Mouse (Mus musculus) thymus, postnatal 36 days (tissue): ENCODE measurements around the gene Tomm6.

ENCODE experiments used
- DNase-seq, 2 experiments: peaks; one replicate each; pipeline ENCODE4 v3.0.0; 2022; ENCODE audit warnings: mixed read lengths in 2 of 2

The Tomm6 gene

GRCm38 (mm10) chr17:47688344-47688607 is at the start of gene Tomm6:
Gene Tomm6, minus strand, starts transcription at chr17:47688386.
- DNase-seq, result no peak

- peak; percentile 68 to 73 for DNase-seq
Measured at GRCm38 (mm10) chr17:47737271-47738065, 49.3 kb upstream of the Tomm6 start.

DNA sequence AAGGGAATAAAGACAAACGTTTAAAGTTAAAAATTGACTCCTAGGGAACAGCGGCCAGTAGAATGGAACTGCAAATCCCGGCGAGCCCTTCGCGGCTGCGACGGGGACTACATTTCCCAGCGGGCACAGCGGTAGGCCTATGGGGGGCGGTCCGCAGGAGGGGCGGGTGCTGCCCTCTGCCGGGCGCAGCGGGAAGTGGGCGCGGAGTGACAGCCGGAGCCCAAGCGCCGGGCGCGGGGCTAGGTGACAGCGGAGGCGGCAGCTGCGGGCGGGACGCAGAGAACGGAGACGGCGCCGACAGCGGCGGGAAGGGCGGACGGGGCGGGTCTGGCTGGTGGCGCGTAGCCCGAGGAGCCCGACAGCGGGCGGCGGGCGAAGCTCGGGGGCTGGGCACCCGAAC is 48.7 kb upstream of the Tomm6 start, which contains the start of gene Tfeb:
Gene Tfeb, plus strand, starts transcription at position 175 of the 400 bp plus-strand sequence.
- DNase-seq, result peak; percentile 96 to 97

GRCm38 (mm10) chr17:47735553-47736100 is 47.4 kb upstream of the Tomm6 start:
- DNase-seq, result no peak

- no peak for DNase-seq
Measured at GRCm38 (mm10) chr17:47730633-47731575, 42.7 kb upstream of the Tomm6 start.

GRCm38 (mm10) chr17:47726566-47726965 is 38.4 kb upstream of the Tomm6 start, which contains the start of gene Pgc:
Gene Pgc, plus strand, starts transcription at chr17:47726842.
- DNase-seq, result no peak

GRCm38 (mm10) chr17:47721183-47721582 is 33.0 kb upstream of the Tomm6 start:
- DNase-seq, result no peak

- no peak for DNase-seq
Measured at GRCm38 (mm10) chr17:47715037-47715436, 26.9 kb upstream of the Tomm6 start.

- DNase-seq, result no peak
Measured at GRCm38 (mm10) chr17:47712889-47713571, 24.8 kb upstream of the Tomm6 start.

GRCm38 (mm10) chr17:47711883-47712282 is 23.7 kb upstream of the Tomm6 start:
- DNase-seq, result no peak

- DNase-seq, result no peak
Measured at GRCm38 (mm10) chr17:47710036-47710435, 21.9 kb upstream of the Tomm6 start.

DNA sequence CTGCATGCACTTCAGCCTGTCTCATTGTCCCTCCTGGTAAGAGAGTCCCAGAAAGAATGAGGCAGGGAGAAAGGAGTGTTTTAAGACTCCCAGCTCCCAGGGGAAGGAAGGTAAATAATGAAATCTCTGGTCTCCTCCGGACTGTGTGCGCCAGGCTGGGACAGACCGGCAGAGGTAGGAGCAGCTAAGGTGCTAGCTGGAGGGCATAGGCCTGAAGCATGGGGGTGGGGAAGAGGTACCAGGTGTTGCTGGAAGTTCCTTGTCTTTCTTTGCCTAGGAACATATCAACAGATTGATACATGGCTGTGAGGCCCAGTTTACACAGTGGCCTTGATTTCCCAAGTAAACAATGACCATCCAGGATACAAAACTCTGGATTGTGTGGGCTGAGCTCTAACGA is 20.8 kb upstream of the Tomm6 start:
- no peak for DNase-seq

- no peak for DNase-seq
Measured at GRCm38 (mm10) chr17:47707961-47708360, 19.8 kb upstream of the Tomm6 start.

DNA sequence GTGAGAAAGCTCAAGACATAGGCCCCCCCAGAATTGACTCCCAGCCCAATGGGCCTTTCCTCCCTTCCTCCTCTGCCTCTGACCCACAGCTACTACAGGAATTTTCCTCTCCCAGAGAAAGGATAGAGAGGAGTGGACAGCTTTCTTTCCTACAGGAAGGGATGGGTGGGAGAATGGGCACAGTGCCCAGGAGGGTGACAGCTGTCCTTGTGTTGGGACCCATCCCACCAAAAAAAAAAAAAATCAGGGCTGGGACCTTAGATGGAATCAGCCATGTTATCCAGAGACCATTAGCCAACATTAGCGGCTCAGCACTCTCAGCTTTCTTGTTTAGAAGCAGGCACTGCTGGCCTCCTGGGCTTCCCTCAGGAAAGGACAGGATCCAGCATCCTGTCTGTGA is 18.0 kb upstream of the Tomm6 start:
- DNase-seq, result no peak

DNA sequence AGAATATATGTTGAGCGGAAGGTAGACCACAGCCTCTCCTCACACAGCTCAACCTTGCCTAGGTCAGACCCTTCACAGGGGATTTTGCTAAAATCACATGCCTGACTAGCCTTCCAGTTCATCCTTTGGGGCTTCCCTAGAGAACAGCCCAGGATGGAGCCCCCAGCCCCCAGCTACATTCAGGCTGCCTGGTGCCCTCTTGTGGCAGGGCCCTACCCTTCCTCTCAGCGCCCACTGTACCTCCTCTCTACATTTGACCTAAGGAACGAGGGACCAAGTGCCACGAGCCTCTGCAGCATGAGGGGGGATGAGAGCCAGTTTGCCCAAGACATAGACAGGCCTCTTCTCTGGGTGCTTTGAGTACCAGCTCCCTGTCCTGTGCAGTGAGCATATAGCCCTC is 16.5 kb upstream of the Tomm6 start:
- peak; percentile 14 to 24 for DNase-seq

- DNase-seq, result no peak
Measured at GRCm38 (mm10) chr17:47703556-47703955, 15.4 kb upstream of the Tomm6 start.

DNA sequence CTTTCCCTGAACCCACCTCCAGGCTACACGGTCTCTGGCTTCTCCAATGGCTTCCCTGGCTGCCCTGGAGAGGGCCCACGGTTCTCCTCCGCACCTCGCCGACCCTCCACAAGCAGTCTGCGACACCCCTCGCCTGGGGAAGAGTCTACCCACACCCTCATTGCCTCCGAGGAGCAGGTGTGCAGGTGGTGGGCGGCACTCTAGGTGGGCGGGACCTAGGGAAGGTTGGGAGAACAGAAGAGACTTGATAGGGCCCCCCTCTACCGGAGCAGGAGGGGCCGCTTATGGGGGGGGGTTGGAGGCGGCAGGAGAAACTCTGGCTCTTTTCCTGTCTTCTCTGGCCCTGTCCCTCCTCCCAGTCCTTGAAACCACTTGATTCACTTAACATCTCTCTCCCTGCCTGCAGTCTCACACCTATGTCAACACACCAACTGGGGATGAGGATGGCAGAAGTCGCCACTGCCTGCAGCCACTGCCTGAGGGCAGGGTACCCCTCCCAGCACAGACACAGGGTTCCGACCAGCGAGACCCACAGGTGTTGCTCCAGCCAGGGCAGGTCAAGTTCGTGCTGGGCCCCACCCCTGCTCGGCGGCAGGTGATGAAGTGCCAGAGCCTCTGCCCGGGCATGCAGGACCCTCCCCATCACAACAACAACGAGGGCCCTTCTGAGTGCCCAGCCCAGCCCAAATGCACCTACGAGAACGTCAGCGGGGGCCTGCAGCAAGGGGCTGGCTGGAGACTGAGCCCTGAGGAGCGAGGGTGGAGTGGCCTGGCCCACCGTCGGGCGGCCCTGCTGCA is 14.6 kb upstream of the Tomm6 start:
- no peak for DNase-seq

DNA sequence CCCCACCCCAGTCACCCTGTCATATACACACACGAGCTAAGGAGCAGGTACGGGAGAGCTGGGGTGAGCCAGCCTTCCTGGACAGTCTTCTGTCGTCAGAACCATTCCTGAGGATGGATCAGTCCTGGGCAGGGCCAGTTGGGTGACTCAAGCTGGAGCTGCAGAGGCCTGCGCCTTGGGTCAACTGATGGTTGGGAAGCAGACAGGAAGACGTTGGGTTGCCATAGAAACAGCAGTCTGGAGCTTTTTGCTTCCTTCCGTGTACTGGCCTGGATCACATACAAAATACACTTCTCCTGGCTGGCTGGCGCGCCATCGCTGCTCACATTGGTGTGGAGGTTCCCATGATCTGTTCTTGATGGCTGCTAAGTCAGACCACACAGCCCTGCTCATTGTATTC is 13.6 kb upstream of the Tomm6 start:
- DNase-seq, result no peak

DNA sequence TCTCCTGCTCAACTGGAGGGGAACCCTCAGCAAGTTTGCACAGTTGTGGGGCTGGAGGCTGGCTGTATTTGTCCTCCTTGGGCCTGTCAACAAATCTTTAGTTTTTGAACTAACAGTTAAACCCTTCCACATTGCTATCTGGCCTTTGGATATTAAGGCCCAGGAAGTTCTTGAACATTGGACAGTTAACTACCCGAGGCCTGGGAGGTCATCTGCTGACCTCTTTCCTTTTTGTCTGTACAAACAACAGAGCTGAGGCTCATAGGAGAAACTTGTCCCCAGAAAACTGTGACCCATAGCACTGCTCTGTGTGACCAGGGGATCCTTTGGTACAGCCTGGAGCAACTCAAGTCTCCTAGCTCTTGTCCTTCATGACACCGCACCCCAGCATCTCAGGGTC is 10.9 kb upstream of the Tomm6 start:
- DNase-seq, result no peak

DNA sequence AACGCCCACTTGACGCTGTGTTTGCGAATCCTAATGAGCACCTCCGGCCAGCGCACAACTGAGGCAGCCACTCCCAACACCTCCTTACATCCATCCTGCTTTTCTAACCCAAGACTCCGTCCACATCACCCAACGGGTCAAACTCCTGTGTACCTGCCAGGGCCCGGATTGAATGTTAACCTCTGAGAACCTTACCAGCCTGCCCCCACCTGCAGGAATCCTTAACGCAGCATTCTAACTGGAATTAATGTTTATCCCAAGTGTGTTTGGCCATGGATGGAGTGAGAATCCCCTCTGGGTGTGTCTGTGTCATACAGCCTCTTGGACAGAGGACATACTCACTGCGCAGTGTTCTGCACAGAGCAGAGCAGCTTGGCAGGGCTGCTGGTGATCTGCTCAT is 10.0 kb upstream of the Tomm6 start:
- no peak for DNase-seq

DNA sequence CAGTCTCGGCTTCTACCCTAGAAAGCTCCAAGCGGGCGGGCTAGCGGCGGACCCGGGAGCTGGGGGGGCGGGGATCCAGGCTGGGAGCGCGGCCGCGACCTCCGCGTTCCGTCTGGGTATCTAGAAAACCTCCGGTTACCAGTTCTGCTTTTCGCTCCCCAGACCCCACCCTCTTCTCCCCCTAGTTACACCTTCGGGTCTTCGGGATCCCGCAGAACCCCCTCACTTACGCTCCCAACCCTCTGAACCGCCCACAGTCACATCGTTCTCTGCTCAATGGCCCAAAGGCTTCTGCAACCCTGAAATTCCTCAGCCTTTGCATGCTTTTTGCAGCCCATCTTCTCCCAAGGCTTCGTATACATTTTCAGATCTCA is 7.1 kb upstream of the Tomm6 start:
- no peak for DNase-seq
